Mouse (Mus musculus) liver, embryonic 16.5 days (tissue): ENCODE measurements around the gene Gm8909. TPM values are rescaled to one million over a fixed set of nuclear protein-coding genes. Genes with fewer than 3 reads are reported as not detected.
"Not testable (repeated sequence)": the region's sequence is repeated elsewhere in the genome, so short reads cannot be mapped to it uniquely, and the experiment has no call there.

ENCODE experiments used
- ATAC-seq: fragments of 200-750 bp; cut with Nextera tagmentation; 2 replicates; pipeline ENCODE4 v1.8.0; 2017; ENCODE audit warnings: low read depth, mild to moderate bottlenecking, moderate number of reproducible peaks, moderate library complexity
- H3K27ac ChIP-seq: fragments of 300-500 bp; sonication (generic); 2 replicates; pipeline ENCODE4 v1.5.1; 2014; ENCODE audit warnings: mild to moderate bottlenecking, low read length
- H3K27me3 ChIP-seq: fragments of 300-500 bp; sonication (generic); 2 replicates; pipeline ENCODE4 v1.6.1; 2014; ENCODE audit warnings: low read depth, low read length, mixed read lengths; ENCODE audit not compliant: control insufficient read depth, insufficient read depth
- H3K36me3 ChIP-seq: fragments of 300-500 bp; sonication (generic); 2 replicates; pipeline ENCODE4 v1.6.1; 2014; ENCODE audit warnings: mild to moderate bottlenecking; ENCODE audit not compliant: control insufficient read depth, insufficient read depth
- H3K4me1 ChIP-seq: fragments of 300-500 bp; sonication (generic); 2 replicates; pipeline ENCODE4 v1.6.1; 2014; ENCODE audit warnings: low read depth, low read length, mixed read lengths; ENCODE audit not compliant: control insufficient read depth
- H3K4me2 ChIP-seq: fragments of 300-500 bp; sonication (generic); 2 replicates; pipeline ENCODE4 v1.6.1; 2014; ENCODE audit warnings: low read depth, low read length, mixed read lengths
- H3K4me3 ChIP-seq: fragments of 300-500 bp; sonication (generic); 2 replicates; pipeline ENCODE4 v1.5.1; 2014; ENCODE audit warnings: low read depth, mild to moderate bottlenecking, low read length
- H3K9ac ChIP-seq: fragments of 300-500 bp; sonication (generic); 2 replicates; pipeline ENCODE4 v1.6.1; 2014; ENCODE audit warnings: low read depth, low read length
- H3K9me3 ChIP-seq: fragments of 300-500 bp; sonication (generic); replicated peaks from 2 replicates; pipeline ENCODE4 v1.6.1; 2016; ENCODE audit warnings: low read length; ENCODE audit not compliant: control insufficient read depth
- WGBS: fragments of 180-500 bp; shearing (Covaris S2); extraction: QIAGEN DNeasy Blood & Tissue Kit; methylation state at CpG from one replicate; pipeline ENCODE4 v1.1.7; 2014; ENCODE audit not compliant: insufficient replicate concordance; 5-methylcytosine and 5-hydroxymethylcytosine counted together
- polyA plus RNA-seq: library from polyadenylated mRNA; unstranded; fragments of >200 nt; fragmentation: Nextera tagmentation; extraction: Ambion mirVana; gene quantifications from 2 replicates; pipeline ENCODE4 v1.2.1, GENCODE M21; 2015

Gm8909 gene
- polyA plus RNA-seq, 1 experiment from 2014 or later: not detected

GRCm38 (mm10) chr17:36192371-36192770, 24.0 kb upstream of the Gm8909 start:
- Histone ChIP-seq H3K4me1 (no peaks in the 10 kb centered on the region), H3K4me3 (no peak overlapping the region), H3K9me3 (no peaks in the 10 kb centered on the region), H3K4me2 (no peak overlapping the region), H3K36me3 (no peaks in the 10 kb centered on the region), H3K27me3 (peaks cover 6% of the 10 kb centered on the region), H3K27ac (no peak overlapping the region), H3K9ac (no peak overlapping the region)
- WGBS: 40% methylated on average over 2 of the region's 2 CpGs
- ATAC-seq: no peak

- Histone ChIP-seq H3K27me3 (peaks cover 6% of the 10 kb centered on the region), H3K4me2 (no peak within 1 kb of the TSS), H3K9ac (no peak within 1 kb of the TSS), H3K4me3 (no peak within 1 kb of the TSS), H3K4me1 (no peaks in the 10 kb centered on the region), H3K27ac (no peak within 1 kb of the TSS), H3K36me3 (no peaks in the 10 kb centered on the region), H3K9me3 (no peaks in the 10 kb centered on the region)
- no peak for ATAC-seq
- 50% methylated on average over 2 of the region's 2 CpGs for WGBS
These were observed 21.8 kb upstream of the Gm8909 start, which contains the start of gene H2-T3 for GRCm38 (mm10) chr17:36190169-36190507. Gene H2-T3, minus strand, starts transcription at chr17:36190287.

GRCm38 (mm10) chr17:36189491-36190168, 21.3 kb upstream of the Gm8909 start:
- no peak overlapping the region for H3K4me2 ChIP-seq
- 30% methylated on average over 18 of the region's 18 CpGs for WGBS
- H3K36me3 ChIP-seq: no peaks in the 10 kb centered on the region
- no peaks in the 10 kb centered on the region for H3K9me3 ChIP-seq
- no peak for ATAC-seq
- no peak overlapping the region for H3K27ac ChIP-seq
- H3K9ac ChIP-seq: no peak overlapping the region
- no peaks in the 10 kb centered on the region for H3K4me1 ChIP-seq
- peaks cover 8% of the 10 kb centered on the region for H3K27me3 ChIP-seq
- H3K4me3 ChIP-seq: no peak overlapping the region

GRCm38 (mm10) chr17:36187540-36187939, 19.2 kb upstream of the Gm8909 start:
- Histone ChIP-seq H3K36me3 (no peaks in the 10 kb centered on the region), H3K27ac (no peak overlapping the region), H3K4me1 (no peaks in the 10 kb centered on the region), H3K9me3 (no peaks in the 10 kb centered on the region), H3K4me3 (no peak overlapping the region), H3K9ac (no peak overlapping the region), H3K4me2 (no peak overlapping the region), H3K27me3 (peaks cover 8% of the 10 kb centered on the region)
- ATAC-seq: no peak
- 33% methylated on average over 3 of the region's 3 CpGs for WGBS

GRCm38 (mm10) chr17:36182212-36182611, 13.9 kb upstream of the Gm8909 start:
- H3K27me3 ChIP-seq: peaks cover 17% of the 10 kb centered on the region
- no peak overlapping the region for H3K9ac ChIP-seq
- no peaks in the 10 kb centered on the region for H3K9me3 ChIP-seq
- WGBS: 54% methylated on average over 12 of the region's 12 CpGs
- H3K4me3 ChIP-seq: no peak overlapping the region
- no peak overlapping the region for H3K27ac ChIP-seq
- no peaks in the 10 kb centered on the region for H3K36me3 ChIP-seq
- no peak for ATAC-seq
- H3K4me1 ChIP-seq: no peaks in the 10 kb centered on the region
- no peak overlapping the region for H3K4me2 ChIP-seq

- H3K9ac ChIP-seq, H3K4me3 ChIP-seq, H3K9me3 ChIP-seq, H3K4me1 ChIP-seq, ATAC-seq, H3K4me2 ChIP-seq, H3K27ac ChIP-seq, H3K36me3 ChIP-seq: not testable (repeated sequence)
- 13% methylated on average over 10 of the region's 10 CpGs for WGBS
- H3K27me3 ChIP-seq: peaks cover 14% of the 10 kb centered on the region
These were observed 11.1 kb upstream of the Gm8909 start for GRCm38 (mm10) chr17:36179446-36179845.

- under 1% methylated on average over 40 of the region's 40 CpGs for WGBS
- not testable (repeated sequence) for H3K36me3 ChIP-seq, H3K9me3 ChIP-seq, H3K4me1 ChIP-seq, H3K9ac ChIP-seq, H3K27ac ChIP-seq, ATAC-seq
- Histone ChIP-seq H3K27me3 (peaks cover 14% of the 10 kb centered on the region), H3K4me2 (peak overlapping the region; percentile 20; the same call in 1 of the 2 replicates), H3K4me3 (peak overlapping the region; percentile 8; the same call in 1 of the 2 replicates)
These were observed 10.6 kb upstream of the Gm8909 start for GRCm38 (mm10) chr17:36178938-36179337.

GRCm38 (mm10) chr17:36176132-36176531, 7.8 kb upstream of the Gm8909 start:
- not testable (repeated sequence) for H3K4me3 ChIP-seq, H3K9ac ChIP-seq, H3K27ac ChIP-seq, H3K4me2 ChIP-seq, H3K9me3 ChIP-seq, H3K4me1 ChIP-seq, ATAC-seq, H3K36me3 ChIP-seq
- no CpG with 5 or more reads among the region's 2 CpGs for WGBS
- H3K27me3 ChIP-seq: peaks cover 10% of the 10 kb centered on the region

GRCm38 (mm10) chr17:36170287-36170814, 2.0 kb upstream of the Gm8909 start:
- Histone ChIP-seq H3K36me3 (no peaks in the 10 kb centered on the region), H3K9ac (no peak overlapping the region), H3K4me3 (no peak overlapping the region), H3K27ac (no peak overlapping the region), H3K27me3 (peaks cover 38% of the 10 kb centered on the region), H3K4me2 (no peak overlapping the region), H3K9me3 (no peaks in the 10 kb centered on the region), H3K4me1 (no peaks in the 10 kb centered on the region)
- 12% methylated on average over 1 of the region's 1 CpGs for WGBS
- no peak for ATAC-seq
